Mouse (Mus musculus) gastrocnemius, postnatal 25 days (tissue): Measurements from ENCODE around the gene Zfp697. TPM values are rescaled to one million over a fixed set of nuclear protein-coding genes. Genes with fewer than 3 reads are reported as not detected.
"Not testable (repeated sequence)": the region's sequence is repeated elsewhere in the genome, so short reads cannot be mapped to it uniquely, and the experiment has no call there.

Source experiments
- DNase-seq: peaks from one replicate; pipeline ENCODE4 v3.0.0; 2022
- total RNA-seq, 2 experiments: library from RNA; stranded (reverse); gene quantifications; 1 replicate in 1 of 2; 2 replicates in 1 of 2; pipeline ENCODE4 v1.2.3; 2021

Zfp697 gene
- total RNA-seq, 2 experiments from 2014 or later: 0.88 to 1.0 TPM

GRCm38 (mm10) chr3:98680786-98681185 is 298.5 kb downstream of the Zfp697 start:
- no peak for DNase-seq

- DNase-seq: no peak
These were observed 300.1 kb downstream of the Zfp697 start for GRCm38 (mm10) chr3:98682401-98682800.

- no peak for DNase-seq
These were observed 338.5 kb downstream of the Zfp697 start for GRCm38 (mm10) chr3:98720740-98721139.

DNA sequence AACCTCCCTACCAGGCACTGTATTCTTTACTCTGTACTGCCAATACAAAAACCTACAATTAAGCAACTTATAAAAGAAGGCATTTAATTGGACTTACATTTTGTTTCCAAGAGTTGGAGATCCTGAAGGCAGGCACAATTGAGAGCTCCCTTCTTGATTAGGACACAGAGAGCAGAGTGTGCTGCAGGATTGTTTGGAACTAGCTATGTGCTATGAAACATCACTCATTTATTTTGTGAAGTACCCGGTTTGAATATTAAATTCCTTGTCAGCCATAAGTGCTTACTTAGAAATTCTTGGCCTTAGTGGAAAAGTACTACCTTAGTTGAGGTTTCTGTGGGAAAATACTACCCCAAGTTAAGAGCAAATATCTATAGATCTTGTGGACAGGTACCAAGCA is 342.1 kb downstream of the Zfp697 start, which contains the start of gene Hsd3b2:
Gene Hsd3b2 (minus strand): TSS at position 168 of the 400 bp plus-strand sequence.
- no peak for DNase-seq

DNA sequence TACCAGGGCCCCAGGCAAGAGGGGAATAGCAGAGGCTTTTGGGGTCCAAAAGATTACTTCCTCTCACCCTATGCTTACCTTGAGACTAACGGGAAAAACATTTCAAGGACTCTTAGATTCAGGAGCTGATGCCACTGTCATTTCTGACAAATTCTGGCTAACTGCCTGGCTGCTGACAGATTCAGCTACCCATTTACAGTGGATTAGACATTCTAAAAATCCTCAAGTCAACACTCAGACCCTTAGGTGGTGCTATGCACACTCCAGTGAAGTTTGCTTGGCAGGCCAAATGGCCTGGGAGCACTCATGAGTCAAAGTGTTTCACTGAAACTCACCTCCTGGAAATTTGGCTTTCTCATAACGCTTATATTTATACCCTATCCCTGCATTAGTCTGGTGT is 344.0 kb downstream of the Zfp697 start:
- DNase-seq: no peak

- no peak for DNase-seq
These were observed 351.5 kb downstream of the Zfp697 start for GRCm38 (mm10) chr3:98733724-98734123.

DNA sequence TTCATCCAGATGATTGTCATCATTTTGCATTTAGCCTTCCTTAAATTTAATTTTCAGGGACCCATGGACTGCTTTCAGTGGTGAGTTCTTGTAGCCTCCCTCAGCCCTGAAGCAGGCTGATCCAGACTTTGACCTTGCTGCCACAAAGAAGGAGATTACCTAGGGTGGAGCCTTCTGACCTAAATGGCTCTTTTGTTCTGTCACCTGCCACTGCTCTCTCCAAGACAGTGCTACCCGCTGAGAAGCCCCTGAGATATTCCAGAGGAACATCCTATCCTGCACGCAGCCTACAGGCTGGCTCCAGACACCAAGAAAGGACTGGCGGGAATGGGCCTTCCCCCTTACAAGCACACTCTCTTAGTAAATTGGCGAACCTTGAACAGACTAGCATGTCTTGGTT is 352.1 kb downstream of the Zfp697 start:
- no peak for DNase-seq

GRCm38 (mm10) chr3:98741043-98741442 is 358.8 kb downstream of the Zfp697 start:
- not testable (repeated sequence) for DNase-seq

DNA sequence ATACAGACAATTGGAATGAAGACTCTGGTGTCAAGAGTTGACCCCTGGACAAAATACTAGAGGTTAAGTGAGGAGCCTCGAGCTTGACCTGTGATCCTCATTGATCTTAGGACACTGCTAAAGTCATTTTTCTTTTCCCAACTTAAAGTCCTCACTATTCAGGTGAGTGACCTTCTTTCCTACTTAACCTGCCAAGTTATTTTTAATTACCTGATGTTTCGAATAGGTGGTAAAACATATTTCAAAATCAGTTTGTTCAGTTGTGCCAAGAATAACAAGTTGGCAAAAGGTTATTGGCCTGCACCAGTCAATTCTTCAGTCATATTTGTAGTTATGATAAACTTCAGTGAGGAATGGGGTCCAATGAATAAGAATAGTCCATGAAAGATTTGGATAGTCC is 369.9 kb downstream of the Zfp697 start:
- no peak for DNase-seq

- no peak for DNase-seq
These were observed 374.6 kb downstream of the Zfp697 start for GRCm38 (mm10) chr3:98756836-98757235.

GRCm38 (mm10) chr3:98764155-98764554 is 381.9 kb downstream of the Zfp697 start:
- no peak for DNase-seq

- no peak for DNase-seq
These were observed 398.7 kb downstream of the Zfp697 start for GRCm38 (mm10) chr3:98780921-98781320.

GRCm38 (mm10) chr3:98782181-98782868 is 400.1 kb downstream of the Zfp697 start:
- no peak for DNase-seq

GRCm38 (mm10) chr3:98786551-98786950 is 404.3 kb downstream of the Zfp697 start:
- no peak for DNase-seq

Other genes with a start within 250 kb of the Zfp697 start
- not detected for gene Adam30, start 221.8 kb upstream of the Zfp697 start, total RNA-seq
- gene Reg4, start 160.3 kb upstream of the Zfp697 start, total RNA-seq: not detected
- gene Hmgcs2, start 102.0 kb upstream of the Zfp697 start, total RNA-seq: 1 to 10 TPM; 1.2 to 1.4 TPM
- 1 to 10 TPM; 2.5 to 7.2 TPM for gene Phgdh, start 42.5 kb upstream of the Zfp697 start, total RNA-seq
- gene Gm4450, start 74.7 kb downstream of the Zfp697 start, total RNA-seq: not detected
- not detected for gene Hsd3b4, start 128.1 kb downstream of the Zfp697 start, total RNA-seq
- gene Gm10681, start 206.3 kb downstream of the Zfp697 start, total RNA-seq: not detected
- gene Hsd3b5, start 247.8 kb downstream of the Zfp697 start, total RNA-seq: not detected